Mouse (Mus musculus): ENCODE data around the gene Synm.

DNA sequence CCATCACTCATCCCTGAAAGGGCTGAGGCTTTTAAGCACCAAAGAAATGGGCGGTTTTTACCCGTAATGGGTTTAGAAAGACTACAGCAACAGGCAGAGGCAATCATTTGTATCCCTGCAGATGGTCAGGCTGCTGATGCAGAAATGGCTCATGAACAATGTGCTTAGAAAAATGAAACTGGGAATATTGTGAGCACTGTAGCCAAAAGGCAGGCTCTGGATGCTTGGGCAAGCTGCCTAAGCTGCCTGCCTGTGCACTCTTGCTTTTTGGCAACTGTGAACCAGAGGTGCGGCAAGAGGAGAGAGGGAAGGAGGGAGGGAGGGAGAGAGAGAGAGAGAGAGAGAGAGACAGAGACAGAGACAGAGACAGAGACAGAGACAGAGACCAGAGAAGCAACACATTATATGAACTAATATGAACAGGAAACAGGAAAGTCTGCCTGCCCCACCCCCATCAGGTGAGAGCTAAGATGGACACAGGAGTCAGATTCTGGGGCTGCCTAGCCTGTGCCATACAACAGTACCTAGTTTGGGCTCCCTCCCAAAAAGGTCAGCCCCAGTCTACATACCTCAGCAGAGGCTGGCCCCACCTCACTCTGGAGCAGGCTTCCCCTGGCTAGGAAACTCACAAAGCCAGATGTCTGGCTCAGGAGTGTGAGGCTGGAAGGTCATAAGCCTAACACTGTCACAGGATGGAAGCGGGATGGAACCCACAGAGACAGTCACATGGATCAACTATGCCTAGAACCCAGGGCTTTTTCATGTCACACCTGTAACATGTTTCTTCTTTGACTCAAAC is 9.9 kb downstream of the Synm start:
- no peak for TF ChIP-seq POLR2A (IDR thresholded peaks at IDR 0.05; ENCODE audit: borderline replicate concordance, extremely low read depth, low read depth, low read length)
- no peak for TF ChIP-seq CTCF (IDR thresholded peaks at IDR 0.05; ENCODE audit: insufficient read depth, low read length)
